In the genomic region with DNA sequence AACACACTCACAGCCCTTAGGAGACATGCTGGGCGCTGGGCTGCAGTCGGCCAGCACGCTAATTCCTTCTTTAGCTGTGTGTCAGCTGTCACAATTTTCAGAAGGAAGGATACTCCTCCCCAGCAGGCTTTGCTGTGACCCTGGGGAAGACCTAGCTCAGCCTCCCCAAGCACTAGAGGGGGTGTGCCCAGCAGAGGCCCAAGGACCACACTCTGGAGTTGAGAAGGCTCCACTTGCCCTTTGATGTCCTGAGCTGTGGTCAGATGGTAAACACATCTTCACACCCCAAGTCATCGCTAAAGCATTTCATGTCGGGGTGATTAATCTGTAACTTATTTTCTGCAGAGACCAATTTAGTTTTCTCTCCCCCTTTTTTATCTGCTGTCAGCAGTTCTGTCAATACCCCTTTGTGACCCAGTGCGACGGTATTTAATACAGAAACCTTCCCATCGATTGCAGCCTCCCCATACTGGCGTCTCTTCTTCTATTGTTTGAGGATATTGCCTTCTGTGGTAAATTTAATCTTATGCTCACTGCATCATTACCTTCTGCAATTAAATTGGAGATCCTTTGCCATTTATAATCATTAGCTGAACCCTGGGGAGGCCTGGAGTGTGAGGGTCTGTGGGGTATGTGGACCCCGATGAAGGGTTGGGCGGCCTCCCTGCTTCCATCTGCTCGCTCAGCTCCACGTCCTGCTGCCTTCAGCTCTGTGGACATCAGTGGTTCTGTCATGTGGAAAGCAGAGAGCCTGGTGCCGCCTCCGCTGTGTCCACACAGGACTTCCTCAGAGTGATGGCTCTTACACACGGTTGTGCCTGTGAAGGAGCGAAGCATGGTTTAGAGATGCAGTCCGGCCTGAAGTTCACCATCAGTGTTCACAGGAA, we compare ENCODE assay signal across 17 mouse cellular contexts.
DNase-seq lines count a peak whose midpoint lies in the region; ATAC-seq and TF ChIP-seq lines count a peak whose summit lies in the region.
"Had no signal": no experiment of that assay in that cellular context is flagged by ENCODE, and none has a peak within 500 bp of the region (broad histone marks: within the 10 kb centered on the region; RNA-seq: fewer than 3 reads in every experiment).

No protein-coding gene starts in this region.

- H3K4me1 ChIP-seq in forebrain, postnatal 0 days (ENCODE audit: insufficient read depth): no peaks in the 10 kb centered on the region
- H3K4me1 ChIP-seq in midbrain, embryonic 11.5 days (ENCODE audit: control insufficient read depth, insufficient read depth, low read length): peaks cover 8% of the 10 kb centered on the region; the same call in 1 of the 2 replicates
- peaks cover 16% of the 10 kb centered on the region for H3K4me1 ChIP-seq in neural tube, embryonic 15.5 days
- H3K4me1 ChIP-seq: limb, embryonic 12.5 days had no signal

- no peak overlapping the region for H3K9ac ChIP-seq in forebrain, postnatal 0 days
- no peak overlapping the region for H3K9ac ChIP-seq in midbrain, embryonic 11.5 days (ENCODE audit: low read length)
- H3K9ac ChIP-seq in neural tube, embryonic 15.5 days (replicated peaks): no peak overlapping the region; the same call in 1 of the 2 replicates
- H3K9ac ChIP-seq: limb, embryonic 12.5 days; liver, postnatal 0 days had no signal

- H3K9me3 ChIP-seq in forebrain, postnatal 0 days (ENCODE audit: low read length): no peaks in the 10 kb centered on the region
- H3K9me3 ChIP-seq in midbrain, embryonic 11.5 days (ENCODE audit: control insufficient read depth, low read length): no peaks in the 10 kb centered on the region
- no peaks in the 10 kb centered on the region for H3K9me3 ChIP-seq in neural tube, embryonic 15.5 days (replicated peaks)
- H3K9me3 ChIP-seq: limb, embryonic 12.5 days had no signal

- no peak overlapping the region for H3K4me3 ChIP-seq in forebrain, postnatal 0 days (ENCODE audit: low read depth, low read length)
- H3K4me3 ChIP-seq in midbrain, embryonic 11.5 days (ENCODE audit: low read depth, low read length): no peak overlapping the region
- no peak overlapping the region for H3K4me3 ChIP-seq in neural tube, embryonic 15.5 days (replicated peaks)
- H3K4me3 ChIP-seq: heart, adult 2 months; limb, embryonic 12.5 days had no signal

- H3K36me3 ChIP-seq in forebrain, postnatal 0 days (ENCODE audit: insufficient read depth): no peaks in the 10 kb centered on the region
- H3K36me3 ChIP-seq in midbrain, embryonic 11.5 days (ENCODE audit: control insufficient read depth, insufficient read depth, low read length): no peaks in the 10 kb centered on the region
- no peaks in the 10 kb centered on the region for H3K36me3 ChIP-seq in neural tube, embryonic 15.5 days
- H3K36me3 ChIP-seq: limb, embryonic 12.5 days had no signal

- H3K4me2 ChIP-seq in forebrain, postnatal 0 days (ENCODE audit: low read depth): no peak overlapping the region
- H3K4me2 ChIP-seq in midbrain, embryonic 11.5 days: no peak overlapping the region
- no peak overlapping the region for H3K4me2 ChIP-seq in neural tube, embryonic 15.5 days
- H3K4me2 ChIP-seq: limb, embryonic 12.5 days had no signal

- intact Hi-C loops in left cerebral cortex, postnatal 4 days (cut with DNase I): no loop called here

- no peak for ATAC-seq in forebrain, postnatal 0 days
- 0 out of 2 replicates have a peak, but pooled peaks have one; percentile 38 for ATAC-seq in midbrain, embryonic 11.5 days (ENCODE audit: low FRiP score)
- ATAC-seq in neural tube, embryonic 15.5 days (ENCODE audit: low FRiP score): peak; percentile 61; the same call in 1 of the 2 replicates
- ATAC-seq in erythroblast, adult 5-6 weeks (replicated peaks; ENCODE audit: low FRiP score, poor library complexity, severe bottlenecking): no peak
- ATAC-seq: liver, postnatal 0 days had no signal

- TF ChIP-seq CTCF in forebrain, postnatal 0 days (IDR thresholded peaks at IDR 0.05; ENCODE audit: low read depth): no peak

- H3K27ac ChIP-seq in forebrain, postnatal 0 days (ENCODE audit: low read depth, low read length): peak overlapping the region; percentile 31
- peak overlapping the region; percentile 48 for H3K27ac ChIP-seq in midbrain, embryonic 11.5 days (ENCODE audit: low read depth, low read length)
- H3K27ac ChIP-seq in neural tube, embryonic 15.5 days (replicated peaks): peak overlapping the region; percentile 80
- H3K27ac ChIP-seq: heart, adult 2 months; limb, embryonic 12.5 days had no signal

- WGBS in forebrain, postnatal 0 days: 66% methylated on average over 18 of the region's 18 CpGs
- 65% methylated on average over 18 of the region's 18 CpGs for WGBS in midbrain, embryonic 11.5 days
- 37% methylated on average over 18 of the region's 18 CpGs for WGBS in neural tube, embryonic 15.5 days

- peak; percentile 45 for DNase-seq in left cerebral cortex, postnatal 4 days
- DNase-seq in left cerebral cortex, adult 11 months (ENCODE audit: low spot score): no peak
- no peak for DNase-seq in forebrain, postnatal 0 days
- DNase-seq in midbrain, embryonic 11.5 days (ENCODE audit: low spot score, missing footprints): peak; percentile 84
- no peak for DNase-seq in urinary bladder, postnatal 36 days (ENCODE audit: low spot score in 2 of 2)
- no peak for DNase-seq in gastrocnemius, postnatal 4 days (ENCODE audit: low spot score in 2 of 2)
- DNase-seq: adrenal gland, postnatal 36 days; heart, adult 2 months; heart, postnatal 36 days; kidney, adult 2 months; kidney, postnatal 4 days; liver, postnatal 0 days; right cerebral cortex, adult 18-20 months; thymus, adult 2 months had no signal

- no peaks in the 10 kb centered on the region for H3K27me3 ChIP-seq in forebrain, postnatal 0 days (ENCODE audit: insufficient read depth, low read length)
- no peaks in the 10 kb centered on the region for H3K27me3 ChIP-seq in midbrain, embryonic 11.5 days (ENCODE audit: control insufficient read depth, insufficient read depth, low read length)
- no peaks in the 10 kb centered on the region for H3K27me3 ChIP-seq in neural tube, embryonic 15.5 days (replicated peaks)
- H3K27me3 ChIP-seq: limb, embryonic 12.5 days had no signal

Comparison
In these comparisons a context has a peak if more than half of its experiments do, and no peak if none do; other contexts are left out.
1. DNase-seq: peak in left cerebral cortex, postnatal 4 days (single experiment) and midbrain, embryonic 11.5 days (single experiment); none in left cerebral cortex, adult 11 months (single experiment), forebrain, postnatal 0 days (single experiment), urinary bladder, postnatal 36 days (0 of 2) and gastrocnemius, postnatal 4 days (0 of 2).
2. ATAC-seq: peak in midbrain, embryonic 11.5 days (single experiment) and neural tube, embryonic 15.5 days (single experiment); none in forebrain, postnatal 0 days (single experiment) and erythroblast, adult 5-6 weeks (single experiment).
3. Peak in every context shown above with its lines, with median percentiles within 50 percentile points of each other: H3K27ac ChIP-seq.